Mouse (Mus musculus) limb, embryonic 13.5 days (tissue): Measurements from ENCODE around the gene Rasgrp3. TPM values are rescaled to one million over a fixed set of nuclear protein-coding genes. Genes with fewer than 3 reads are reported as not detected.

Experiments used
- ATAC-seq: fragments of 200-750 bp; cut with Nextera tagmentation; 2 replicates; pipeline ENCODE4 v1.8.0; 2017; ENCODE audit warnings: low read depth, moderate number of reproducible peaks, moderate TSS enrichment; ENCODE audit not compliant: low FRiP score
- H3K27ac ChIP-seq: fragments of 300-500 bp; sonication (generic); 2 replicates; pipeline ENCODE4 v1.5.1; 2015; ENCODE audit warnings: inconsistent platforms, mild to moderate bottlenecking, moderate library complexity
- H3K27me3 ChIP-seq: fragments of 300-500 bp; sonication (generic); 2 replicates; pipeline ENCODE4 v1.6.1; 2015; ENCODE audit warnings: mild to moderate bottlenecking, inconsistent platforms
- H3K36me3 ChIP-seq: fragments of 300-500 bp; sonication (generic); 2 replicates; pipeline ENCODE4 v1.6.1; 2015; ENCODE audit warnings: inconsistent platforms, mild to moderate bottlenecking, moderate library complexity
- H3K4me1 ChIP-seq: fragments of 300-500 bp; sonication (generic); 2 replicates; pipeline ENCODE4 v1.6.1; 2015; ENCODE audit warnings: inconsistent platforms
- H3K4me2 ChIP-seq: fragments of 300-500 bp; sonication (generic); replicated peaks from 2 replicates; pipeline ENCODE4 v1.6.1; 2015; ENCODE audit warnings: inconsistent platforms, mild to moderate bottlenecking, moderate library complexity
- H3K4me3 ChIP-seq: fragments of 300-500 bp; sonication (generic); 2 replicates; pipeline ENCODE4 v1.5.1; 2015; ENCODE audit warnings: moderate library complexity, mild to moderate bottlenecking, inconsistent platforms
- H3K9ac ChIP-seq: fragments of 300-500 bp; sonication (generic); 2 replicates; pipeline ENCODE4 v1.6.1; 2015; ENCODE audit warnings: mild to moderate bottlenecking, inconsistent platforms
- H3K9me3 ChIP-seq: fragments of 300-500 bp; sonication (generic); 2 replicates; pipeline ENCODE4 v1.6.1; 2016; ENCODE audit warnings: inconsistent platforms
- WGBS: fragments of 180-500 bp; shearing (Covaris S2); methylation state at CpG from one replicate; pipeline ENCODE4 v1.1.7; 2015; 5-methylcytosine and 5-hydroxymethylcytosine counted together
- polyA plus RNA-seq: library from polyadenylated mRNA; unstranded; fragments of >200 nt; fragmentation: Nextera tagmentation; extraction: Ambion mirVana; gene quantifications from 2 replicates; pipeline ENCODE4 v1.2.1, GENCODE M21; 2015

The Rasgrp3 gene
- polyA plus RNA-seq, 1 experiment from 2014 or later: 10.6 TPM

DNA sequence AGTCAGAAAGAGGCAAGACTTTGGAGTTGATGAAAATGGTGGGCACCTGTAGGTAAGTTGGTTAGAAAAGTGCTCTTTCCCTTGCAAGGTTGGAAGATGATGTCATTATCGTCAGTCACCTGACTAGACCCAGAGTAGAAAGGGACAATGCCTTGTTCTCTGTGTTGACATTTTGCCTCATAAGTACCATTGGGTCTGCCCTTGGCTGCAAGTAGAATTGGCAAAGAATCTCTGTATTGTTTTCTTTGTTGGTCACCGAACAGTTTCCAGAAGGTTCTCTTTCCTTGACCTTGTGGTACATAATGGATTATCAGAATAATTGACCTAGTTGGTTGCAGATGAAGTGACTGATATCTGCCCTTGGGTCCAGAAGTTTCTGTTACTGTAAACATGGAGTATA is 27.9 kb downstream of the Rasgrp3 start:
- Histone ChIP-seq H3K9me3 (no peaks in the 10 kb centered on the region), H3K27me3 (peaks cover 10% of the 10 kb centered on the region), H3K9ac (no peak overlapping the region), H3K27ac (no peak overlapping the region), H3K36me3 (no peaks in the 10 kb centered on the region), H3K4me2 (no peak overlapping the region), H3K4me1 (peaks cover 13% of the 10 kb centered on the region), H3K4me3 (no peak overlapping the region)
- WGBS: 89% methylated on average over 2 of the region's 2 CpGs
- ATAC-seq: no peak

DNA sequence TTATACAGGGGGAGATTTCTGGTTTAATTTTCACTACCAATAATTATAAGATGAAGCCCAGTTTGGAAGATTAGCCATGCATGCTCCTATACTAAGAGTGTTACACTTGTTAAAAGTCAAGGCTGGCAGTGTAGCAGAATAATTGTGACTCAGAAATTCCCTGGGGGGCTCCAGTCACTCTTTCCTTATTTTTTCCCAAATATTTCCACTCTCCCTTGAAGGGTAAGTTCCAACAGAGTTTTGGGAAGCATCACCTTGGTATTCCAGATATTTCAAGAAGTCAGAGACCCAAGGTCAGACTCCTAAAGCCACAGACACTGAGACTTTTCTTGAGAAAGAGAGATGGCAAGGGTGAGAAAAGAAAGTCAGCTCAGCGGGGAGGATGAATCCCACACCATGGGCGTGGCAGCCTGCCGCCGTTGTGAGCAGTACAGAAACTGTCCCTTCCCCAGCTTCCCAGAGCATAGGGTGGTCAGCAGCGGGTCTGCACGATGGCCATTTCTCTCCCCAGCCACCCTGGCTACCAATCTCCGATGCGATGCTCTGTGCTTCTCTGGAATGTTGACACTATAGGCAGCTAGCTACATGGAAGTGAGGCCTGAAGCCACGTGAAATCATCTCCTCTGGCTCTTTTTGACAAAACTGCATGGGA is 28.8 kb downstream of the Rasgrp3 start:
- ATAC-seq: no peak
- Histone ChIP-seq H3K4me3 (no peak overlapping the region), H3K27ac (no peak overlapping the region)

DNA sequence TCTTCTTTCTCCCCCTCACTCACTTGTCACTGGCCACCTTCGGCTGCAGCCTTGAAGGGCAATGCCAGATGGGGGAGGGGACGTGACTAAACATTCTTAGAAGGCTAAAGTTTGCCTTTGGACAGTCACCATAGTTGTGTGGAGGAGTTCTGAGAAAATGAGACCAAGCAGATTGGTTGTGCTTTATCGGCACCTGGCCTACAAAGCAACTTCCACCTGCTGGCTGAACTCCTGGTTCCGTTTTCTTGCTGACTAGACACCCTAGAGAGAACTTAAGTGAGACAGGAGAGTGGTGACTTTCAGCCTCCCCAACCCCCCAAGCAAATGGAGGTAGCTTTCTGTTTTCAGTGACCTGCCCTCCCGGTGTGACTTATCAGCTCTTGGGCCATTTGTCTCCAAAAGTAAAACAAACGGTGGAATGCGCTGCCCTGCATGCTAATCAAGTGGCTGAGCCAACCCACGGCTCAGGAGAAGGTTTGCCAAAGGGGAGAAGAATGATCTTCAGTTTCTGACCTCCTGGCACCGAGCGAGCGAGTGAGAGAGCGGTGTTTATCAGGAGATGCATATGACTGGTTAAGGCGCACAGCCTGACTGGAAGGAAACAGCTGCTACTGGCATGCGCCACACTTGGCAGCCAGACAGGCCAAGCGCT is 29.4 kb downstream of the Rasgrp3 start:
- Histone ChIP-seq H3K9me3 (no peaks in the 10 kb centered on the region), H3K36me3 (no peaks in the 10 kb centered on the region), H3K4me1 (peaks cover 13% of the 10 kb centered on the region), H3K4me3 (peak overlapping the region; percentile 21), H3K4me2 (peak overlapping the region; percentile 59), H3K27ac (no peak overlapping the region), H3K9ac (no peak overlapping the region), H3K27me3 (peaks cover 10% of the 10 kb centered on the region)
- WGBS: 4% methylated on average over 15 of the region's 15 CpGs
- peak; percentile 89 for ATAC-seq

More for the DNA sequence above, 28.8 kb downstream of the Rasgrp3 start:
- peak overlapping the region; percentile 59 for H3K4me2 ChIP-seq
- H3K36me3 ChIP-seq: no peaks in the 10 kb centered on the region
- 15% methylated on average over 9 of the region's 9 CpGs for WGBS
- H3K9me3 ChIP-seq: no peaks in the 10 kb centered on the region
- peaks cover 13% of the 10 kb centered on the region for H3K4me1 ChIP-seq
- H3K9ac ChIP-seq: no peak overlapping the region
- peaks cover 10% of the 10 kb centered on the region for H3K27me3 ChIP-seq

DNA sequence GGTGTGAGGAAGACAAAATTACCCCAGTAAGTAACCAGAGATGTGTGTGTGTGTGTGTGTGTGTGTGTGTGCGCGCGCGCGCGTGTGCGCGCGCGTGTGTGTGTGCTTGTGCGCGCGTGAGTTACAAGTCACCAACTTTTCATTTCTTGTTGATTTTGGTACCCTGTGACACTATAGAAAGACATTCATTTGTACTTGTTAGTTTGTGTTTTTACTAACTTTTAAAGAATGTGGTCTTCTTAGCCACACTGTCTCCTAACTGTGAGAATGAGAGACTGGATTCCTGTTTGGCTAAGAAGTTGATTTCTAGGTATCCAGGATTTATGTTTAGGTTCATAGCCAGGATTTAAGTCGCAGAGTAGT is 29.9 kb downstream of the Rasgrp3 start:
- H3K9ac ChIP-seq: no peak overlapping the region
- no peaks in the 10 kb centered on the region for H3K36me3 ChIP-seq
- ATAC-seq: no peak
- H3K4me1 ChIP-seq: peaks cover 13% of the 10 kb centered on the region
- no peaks in the 10 kb centered on the region for H3K9me3 ChIP-seq
- peaks cover 10% of the 10 kb centered on the region for H3K27me3 ChIP-seq
- H3K27ac ChIP-seq: no peak overlapping the region
- WGBS: 49% methylated on average over 14 of the region's 14 CpGs
- H3K4me3 ChIP-seq: peak overlapping the region; percentile 21
- H3K4me2 ChIP-seq: peak overlapping the region; percentile 59

DNA sequence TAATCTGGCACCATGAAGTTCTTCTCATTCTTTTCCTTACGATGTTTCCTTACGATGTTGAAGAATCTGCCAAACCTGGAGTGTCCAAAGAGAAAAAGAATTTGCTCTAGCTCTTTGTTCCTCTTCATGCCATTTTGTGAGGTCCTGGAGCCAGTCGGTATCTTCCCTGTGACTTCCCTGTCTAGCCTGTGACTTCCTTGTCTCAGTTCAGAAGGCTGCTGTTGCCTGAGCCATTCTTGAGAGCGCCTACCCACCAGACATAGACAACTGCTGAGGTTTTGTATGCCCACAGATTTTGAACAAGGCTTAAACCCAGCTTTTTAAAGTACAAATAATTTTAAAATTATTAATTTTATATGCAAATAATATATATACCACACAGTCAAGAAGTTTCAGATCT is 31.3 kb downstream of the Rasgrp3 start:
- 87% methylated on average over 4 of the region's 4 CpGs for WGBS
- no peak overlapping the region for H3K4me2 ChIP-seq
- H3K4me3 ChIP-seq: no peak overlapping the region
- H3K4me1 ChIP-seq: peaks cover 16% of the 10 kb centered on the region
- H3K9ac ChIP-seq: no peak overlapping the region
- H3K36me3 ChIP-seq: no peaks in the 10 kb centered on the region
- no peaks in the 10 kb centered on the region for H3K9me3 ChIP-seq
- no peak overlapping the region for H3K27ac ChIP-seq
- H3K27me3 ChIP-seq: peaks cover 10% of the 10 kb centered on the region
- no peak for ATAC-seq

DNA sequence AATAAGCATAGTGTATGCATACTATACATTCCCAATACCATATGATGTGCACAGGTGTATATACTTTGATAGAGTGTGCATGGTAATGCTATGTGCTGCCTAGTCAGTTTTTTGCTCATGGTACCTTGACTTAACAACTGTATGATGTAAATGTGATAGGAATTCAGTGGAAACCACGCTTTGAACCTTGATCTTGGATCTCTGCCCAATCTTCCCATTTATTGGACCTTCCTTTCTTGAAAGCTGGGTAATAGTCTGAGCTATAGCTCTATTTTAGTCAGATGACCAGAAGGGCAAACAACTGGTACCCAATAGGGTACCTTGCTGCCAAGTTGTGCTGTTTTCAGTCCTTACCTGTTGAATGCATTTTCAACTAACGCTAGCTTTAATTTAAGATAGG is 31.8 kb downstream of the Rasgrp3 start:
- H3K4me2 ChIP-seq: no peak overlapping the region
- H3K4me1 ChIP-seq: peaks cover 22% of the 10 kb centered on the region
- H3K4me3 ChIP-seq: no peak overlapping the region
- no peak for ATAC-seq
- H3K9ac ChIP-seq: no peak overlapping the region
- no peaks in the 10 kb centered on the region for H3K36me3 ChIP-seq
- WGBS: 79% methylated on average over 2 of the region's 2 CpGs
- no peak overlapping the region for H3K27ac ChIP-seq
- H3K27me3 ChIP-seq: peaks cover 10% of the 10 kb centered on the region
- no peaks in the 10 kb centered on the region for H3K9me3 ChIP-seq

DNA sequence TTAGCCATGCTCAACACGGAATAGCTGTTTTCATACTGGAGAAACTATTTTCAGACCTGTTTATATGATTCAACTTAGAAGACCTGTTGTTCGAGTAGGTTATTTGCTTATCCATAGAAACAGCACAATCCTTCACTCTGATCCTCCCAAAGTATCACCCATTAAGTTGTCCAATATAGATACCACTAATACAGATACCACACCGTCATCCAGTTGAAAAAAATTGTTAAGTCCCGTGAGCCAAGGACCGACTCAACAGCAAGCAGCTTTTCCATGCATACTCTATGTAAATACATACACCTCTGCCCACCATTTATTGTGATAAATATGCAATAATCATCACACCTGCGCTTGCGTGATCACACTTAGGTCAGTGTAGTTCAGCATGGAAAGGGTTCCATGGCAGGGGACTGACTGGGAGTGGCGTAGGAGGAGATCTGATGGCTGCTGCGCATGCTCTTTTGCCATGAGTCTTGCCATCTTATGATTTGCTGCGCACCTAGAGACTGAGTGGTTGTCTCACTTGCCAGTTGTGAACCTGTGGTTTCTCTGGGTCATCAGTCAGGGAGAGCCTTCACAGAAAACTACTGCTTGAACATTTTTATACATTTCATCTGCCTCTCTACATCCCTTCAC is 32.9 kb downstream of the Rasgrp3 start:
- Histone ChIP-seq H3K4me2 (no peak overlapping the region), H3K9me3 (no peaks in the 10 kb centered on the region), H3K27me3 (peaks cover 10% of the 10 kb centered on the region), H3K9ac (no peak overlapping the region), H3K4me1 (peaks cover 26% of the 10 kb centered on the region), H3K4me3 (no peak overlapping the region), H3K27ac (no peak overlapping the region), H3K36me3 (no peaks in the 10 kb centered on the region)
- 92% methylated on average over 10 of the region's 10 CpGs for WGBS
- no peak for ATAC-seq

DNA sequence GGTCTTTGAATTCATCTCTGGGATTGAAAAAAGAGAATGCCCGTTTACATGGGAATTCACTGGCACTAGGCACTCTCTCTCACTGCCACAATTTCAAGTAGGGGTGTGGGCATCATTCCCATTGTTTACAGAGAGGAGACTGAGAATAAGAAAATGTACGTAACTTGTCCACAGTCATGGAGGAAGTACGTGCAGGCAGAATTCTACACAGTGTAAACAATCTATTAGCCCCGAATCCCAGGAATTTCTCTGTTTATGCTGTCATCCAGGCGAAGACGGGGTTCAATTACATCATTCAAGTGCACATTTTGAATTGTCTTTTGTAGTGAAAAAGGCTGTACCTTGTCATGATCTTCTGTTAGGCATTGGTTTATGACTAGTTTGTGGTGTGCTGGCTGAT is 34.6 kb downstream of the Rasgrp3 start:
- no peak for ATAC-seq
- no peaks in the 10 kb centered on the region for H3K9me3 ChIP-seq
- WGBS: 78% methylated on average over 6 of the region's 6 CpGs
- no peak overlapping the region for H3K27ac ChIP-seq
- peaks cover 14% of the 10 kb centered on the region for H3K4me1 ChIP-seq
- H3K9ac ChIP-seq: no peak overlapping the region
- H3K27me3 ChIP-seq: 0 out of 2 replicates have a peak, but pooled peaks cover 3% of the 10 kb centered on the region
- H3K36me3 ChIP-seq: no peaks in the 10 kb centered on the region
- H3K4me2 ChIP-seq: no peak overlapping the region
- H3K4me3 ChIP-seq: no peak overlapping the region

DNA sequence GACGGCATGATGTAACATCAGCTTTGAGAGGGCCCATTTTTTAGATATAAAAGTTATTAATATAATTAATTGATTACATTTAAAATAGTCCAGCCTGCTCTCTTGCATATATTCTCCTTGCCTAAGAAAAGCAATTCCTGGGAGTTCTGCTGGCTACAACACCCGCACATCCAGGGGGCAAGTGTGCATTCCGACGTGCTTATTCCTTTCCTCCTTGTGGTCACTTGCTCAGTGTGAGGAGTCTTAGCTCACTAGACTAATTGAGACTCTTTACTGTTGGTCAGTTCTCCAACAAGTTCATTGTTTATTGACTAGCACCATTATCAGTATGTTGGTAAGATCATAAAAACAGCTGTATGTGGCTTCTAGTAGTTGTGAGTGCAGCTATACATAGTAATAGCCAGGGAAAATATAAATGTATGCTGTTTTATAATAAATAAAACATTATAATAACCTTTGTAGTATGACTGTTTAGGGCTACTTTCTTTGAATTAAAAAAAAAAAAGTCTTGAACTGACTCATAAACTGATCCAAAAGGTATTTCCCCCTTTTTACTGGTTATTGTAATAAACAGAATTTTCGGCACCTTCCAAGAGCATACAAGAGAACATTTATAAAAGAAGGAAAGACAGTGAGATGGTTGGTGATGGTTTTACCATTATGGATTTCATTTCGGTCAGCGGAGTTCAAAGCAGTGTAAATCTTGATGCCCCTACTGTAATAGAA is 35.4 kb downstream of the Rasgrp3 start:
- Histone ChIP-seq H3K4me3 (no peak overlapping the region), H3K27ac (no peak overlapping the region), H3K27me3 (0 out of 2 replicates have a peak, but pooled peaks cover 3% of the 10 kb centered on the region), H3K9me3 (no peaks in the 10 kb centered on the region), H3K4me2 (no peak overlapping the region), H3K36me3 (no peaks in the 10 kb centered on the region), H3K9ac (no peak overlapping the region), H3K4me1 (peaks cover 12% of the 10 kb centered on the region)
- ATAC-seq: no peak
- WGBS: 93% methylated on average over 7 of the region's 7 CpGs

DNA sequence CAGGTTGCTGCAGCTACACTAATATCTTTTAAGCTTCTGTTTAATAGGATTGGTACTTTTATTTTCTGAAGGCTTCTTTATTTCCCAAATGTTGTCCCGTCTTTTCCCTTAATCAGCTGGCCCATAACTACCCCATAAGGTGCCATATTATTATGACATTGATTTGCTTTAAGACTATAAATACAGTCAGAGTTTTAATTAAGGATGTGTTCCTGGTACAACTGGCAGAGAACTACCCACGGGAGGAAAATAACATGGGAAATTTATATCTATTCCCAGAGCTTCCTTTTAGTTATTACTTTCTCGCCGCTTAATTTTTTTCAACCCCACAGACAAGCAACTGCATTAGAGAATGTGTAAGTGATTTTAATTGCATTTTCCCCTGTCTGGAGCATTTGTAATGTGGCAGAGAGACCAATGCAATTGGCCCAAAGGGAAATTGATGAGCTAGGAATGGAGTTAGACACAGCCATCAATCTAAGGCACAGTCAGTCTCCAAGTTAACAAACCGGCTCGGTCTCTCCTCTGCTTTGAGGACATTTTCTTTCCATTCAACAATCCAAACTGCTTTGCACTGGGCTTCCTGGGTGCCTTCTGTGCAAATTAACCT is 36.1 kb downstream of the Rasgrp3 start:
- H3K27ac ChIP-seq: peak overlapping the region; percentile 52; the same call in 1 of the 2 replicates
- no peaks in the 10 kb centered on the region for H3K9me3 ChIP-seq
- H3K27me3 ChIP-seq: no peaks in the 10 kb centered on the region
- no peak overlapping the region for H3K4me3 ChIP-seq
- no peaks in the 10 kb centered on the region for H3K36me3 ChIP-seq
- WGBS: 72% methylated on average over 6 of the region's 6 CpGs
- no peak for ATAC-seq
- peaks cover 12% of the 10 kb centered on the region for H3K4me1 ChIP-seq
- H3K9ac ChIP-seq: no peak overlapping the region
- no peak overlapping the region for H3K4me2 ChIP-seq

DNA sequence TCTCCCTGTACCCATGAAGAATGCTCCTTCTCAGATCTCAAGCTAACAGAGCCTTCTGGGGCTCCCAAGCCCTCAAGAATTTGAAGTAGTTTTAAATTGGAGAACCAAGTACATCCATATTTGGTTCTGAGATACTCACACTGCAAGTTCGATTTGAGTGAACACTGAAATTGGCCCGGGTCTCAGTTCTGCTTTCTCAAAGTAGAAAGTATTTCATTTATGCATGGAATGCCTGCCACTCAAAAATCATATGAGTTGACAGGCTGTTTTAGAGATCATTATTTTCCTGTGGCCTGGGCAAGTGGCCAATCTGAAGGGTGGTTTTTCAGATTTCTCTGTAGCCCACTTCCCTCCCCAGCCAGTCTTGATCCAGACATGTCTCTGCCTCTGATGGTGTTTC is 36.7 kb downstream of the Rasgrp3 start:
- no peak for ATAC-seq
- WGBS: 49% methylated on average over 2 of the region's 2 CpGs
- H3K36me3 ChIP-seq: no peaks in the 10 kb centered on the region
- H3K4me2 ChIP-seq: no peak overlapping the region
- peaks cover 12% of the 10 kb centered on the region for H3K4me1 ChIP-seq
- H3K9me3 ChIP-seq: no peaks in the 10 kb centered on the region
- H3K27ac ChIP-seq: peak overlapping the region; percentile 52; the same call in 1 of the 2 replicates
- no peak overlapping the region for H3K9ac ChIP-seq
- no peaks in the 10 kb centered on the region for H3K27me3 ChIP-seq
- no peak overlapping the region for H3K4me3 ChIP-seq

DNA sequence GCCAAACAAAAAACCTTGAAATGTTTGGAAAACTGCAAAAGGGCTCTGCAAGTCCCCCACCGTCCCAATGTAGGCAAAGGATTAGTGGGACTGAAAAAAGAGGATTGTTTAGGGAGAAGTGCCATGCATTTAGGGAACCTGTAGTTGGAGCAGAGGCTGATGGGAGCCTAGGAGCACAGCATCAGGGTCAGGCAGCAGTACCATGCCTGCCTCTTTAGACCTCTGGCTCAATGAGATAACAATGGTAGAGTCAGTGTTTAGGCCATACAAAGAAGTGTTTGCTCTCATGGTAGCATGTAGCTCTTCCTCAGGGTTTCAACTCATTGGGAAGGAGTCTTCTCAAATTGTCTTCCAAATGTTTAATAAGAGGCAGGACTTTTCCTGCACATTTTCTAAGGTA is 40.3 kb downstream of the Rasgrp3 start:
- Histone ChIP-seq H3K4me2 (no peak overlapping the region), H3K27me3 (no peaks in the 10 kb centered on the region), H3K9ac (no peak overlapping the region), H3K4me3 (no peak overlapping the region), H3K36me3 (no peaks in the 10 kb centered on the region), H3K4me1 (peaks cover 12% of the 10 kb centered on the region), H3K27ac (no peak overlapping the region), H3K9me3 (no peaks in the 10 kb centered on the region)
- ATAC-seq: no peak
- 76% methylated on average over 1 of the region's 1 CpGs for WGBS
